Comparison of ENCODE assay signal across 25 mouse cellular contexts in the genomic region with DNA sequence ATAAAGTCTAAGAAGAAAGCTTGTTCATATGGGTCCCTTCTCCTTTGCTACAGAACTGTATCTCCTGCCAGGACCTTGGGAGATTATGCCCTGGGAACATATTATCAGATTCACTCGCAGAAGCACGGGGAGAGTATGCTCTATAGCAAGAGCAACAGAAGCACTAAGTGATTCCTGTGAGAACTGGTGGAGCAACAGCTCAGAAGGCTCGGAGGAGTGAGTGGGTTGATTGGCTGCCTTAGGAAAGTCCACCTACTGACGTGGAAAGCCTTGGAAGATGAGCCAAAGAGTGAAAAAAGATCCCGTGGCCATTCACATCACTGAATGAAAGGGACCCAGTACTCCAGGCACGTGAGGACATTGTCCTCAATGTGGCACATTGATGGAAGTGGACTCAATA. TPM values are rescaled to one million over a fixed set of nuclear protein-coding genes. Genes with fewer than 3 reads are reported as not detected.
DNase-seq lines count a peak whose midpoint lies in the region; ATAC-seq and TF ChIP-seq lines count a peak whose summit lies in the region.
"Had no signal": no experiment of that assay in that cellular context is flagged by ENCODE, and none has a peak within 500 bp of the region (broad histone marks: within the 10 kb centered on the region; RNA-seq: fewer than 3 reads in every experiment).

No protein-coding gene starts in this region.

- ATAC-seq in forebrain, postnatal 0 days = no peak
- ATAC-seq in intestine, postnatal 0 days = no peak
- ATAC-seq: CD4-positive, CD25-positive, alpha-beta regulatory T cell, adult 4 months; forebrain, embryonic 15.5 days had no signal

- no peaks in the 10 kb centered on the region for H3K4me1 ChIP-seq in forebrain, postnatal 0 days (ENCODE audit: insufficient read depth)
- H3K4me1 ChIP-seq in intestine, postnatal 0 days (replicated peaks; ENCODE audit: control insufficient read depth, insufficient read depth, low read length) = no peaks in the 10 kb centered on the region
- H3K4me1 ChIP-seq: hindbrain, embryonic 15.5 days had no signal

- no peak overlapping the region for H3K4me2 ChIP-seq in forebrain, postnatal 0 days (ENCODE audit: low read depth)
- no peak overlapping the region for H3K4me2 ChIP-seq in intestine, postnatal 0 days (replicated peaks; ENCODE audit: low read depth)
- H3K4me2 ChIP-seq: embryonic facial prominence, embryonic 13.5 days; forebrain, embryonic 12.5 days; forebrain, embryonic 15.5 days; heart, embryonic 11.5 days; hindbrain, embryonic 12.5 days; hindbrain, embryonic 15.5 days had no signal

- TF ChIP-seq CTCF in forebrain, postnatal 0 days (IDR thresholded peaks at IDR 0.05; ENCODE audit: low read depth) = no peak
- TF ChIP-seq CTCF in intestine, postnatal 0 days (IDR thresholded peaks at IDR 0.05; ENCODE audit: low read depth) = no peak

- WGBS in forebrain, postnatal 0 days = 84% methylated on average over 6 of the region's 6 CpGs
- WGBS in intestine, postnatal 0 days = 71% methylated on average over 6 of the region's 6 CpGs

- H3K9ac ChIP-seq in forebrain, postnatal 0 days = no peak overlapping the region
- no peak overlapping the region for H3K9ac ChIP-seq in intestine, postnatal 0 days (ENCODE audit: low read depth, low read length)
- H3K9ac ChIP-seq: embryonic facial prominence, embryonic 13.5 days; forebrain, embryonic 12.5 days; forebrain, embryonic 15.5 days; hindbrain, embryonic 12.5 days; hindbrain, embryonic 15.5 days had no signal

- H3K36me3 ChIP-seq in forebrain, postnatal 0 days (ENCODE audit: insufficient read depth) = no peaks in the 10 kb centered on the region
- H3K36me3 ChIP-seq in intestine, postnatal 0 days (ENCODE audit: control insufficient read depth, insufficient read depth) = no peaks in the 10 kb centered on the region
- H3K36me3 ChIP-seq: embryonic facial prominence, embryonic 10.5 days; embryonic facial prominence, embryonic 13.5 days; forebrain, embryonic 12.5 days; forebrain, embryonic 15.5 days; hindbrain, embryonic 12.5 days; hindbrain, embryonic 15.5 days had no signal

- no peaks in the 10 kb centered on the region for H3K9me3 ChIP-seq in forebrain, postnatal 0 days (ENCODE audit: low read length)
- H3K9me3 ChIP-seq in intestine, postnatal 0 days (ENCODE audit: control insufficient read depth) = no peaks in the 10 kb centered on the region
- H3K9me3 ChIP-seq: embryonic facial prominence, embryonic 10.5 days; embryonic facial prominence, embryonic 13.5 days; forebrain, embryonic 12.5 days; forebrain, embryonic 15.5 days; hindbrain, embryonic 12.5 days; hindbrain, embryonic 15.5 days had no signal

- intact Hi-C loops in left cerebral cortex, postnatal 36 days (cut with DNase I) = no loop called here
- intact Hi-C loops in left cerebral cortex, postnatal 10 days (cut with DNase I) = no loop called here

- H3K4me3 ChIP-seq in forebrain, postnatal 0 days (ENCODE audit: low read depth, low read length) = no peak overlapping the region
- no peak overlapping the region for H3K4me3 ChIP-seq in intestine, postnatal 0 days (ENCODE audit: low read depth, low read length)
- H3K4me3 ChIP-seq: embryonic facial prominence, embryonic 10.5 days; embryonic facial prominence, embryonic 13.5 days; erythroblast, embryonic 14.5 days; forebrain, embryonic 12.5 days; forebrain, embryonic 15.5 days; hindbrain, embryonic 12.5 days; hindbrain, embryonic 15.5 days had no signal

- no peaks in the 10 kb centered on the region for H3K27me3 ChIP-seq in forebrain, postnatal 0 days (ENCODE audit: insufficient read depth, low read length)
- H3K27me3 ChIP-seq in intestine, postnatal 0 days (replicated peaks; ENCODE audit: control insufficient read depth, insufficient read depth, low read length) = no peaks in the 10 kb centered on the region
- H3K27me3 ChIP-seq: forebrain, embryonic 12.5 days; forebrain, embryonic 15.5 days; hindbrain, embryonic 12.5 days; hindbrain, embryonic 15.5 days had no signal

- no peak overlapping the region for H3K27ac ChIP-seq in forebrain, postnatal 0 days (ENCODE audit: low read depth, low read length)
- H3K27ac ChIP-seq in intestine, postnatal 0 days (ENCODE audit: low read depth, low read length) = no peak overlapping the region
- H3K27ac ChIP-seq: embryonic facial prominence, embryonic 10.5 days; embryonic facial prominence, embryonic 13.5 days; forebrain, embryonic 12.5 days; forebrain, embryonic 15.5 days; hindbrain, embryonic 12.5 days; hindbrain, embryonic 15.5 days had no signal

- DNase-seq in layer of hippocampus, adult 9-11 months = peak; percentile 15
- DNase-seq in layer of hippocampus, postnatal 36 days = no peak
- peak; percentile 49 to 57 for DNase-seq in left cerebral cortex, postnatal 36 days (ENCODE audit: low spot score in 2 of 2)
- no peak for DNase-seq in left cerebral cortex, postnatal 10 days (ENCODE audit: extremely low spot score in 1 of 2, low spot score in 2 of 2)
- DNase-seq in brain, adult 2 months (ENCODE audit: low read depth, low spot score) = peak; percentile 73
- peak; percentile 39 for DNase-seq in right cerebral cortex, postnatal 25 days
- DNase-seq in forebrain, postnatal 0 days = no peak
- DNase-seq: adrenal gland, adult 2 months; adrenal gland, postnatal 14 days; cerebellum, adult 11-12 months; cerebellum, adult 8-10 months; cerebellum, postnatal 10 days; cerebellum, postnatal 36 days; embryo, embryonic 11 days; gastrocnemius, postnatal 25 days had no signal

RNA-seq across cellular contexts. Expression of a gene that starts 37.0 kb away (rescaled TPM):
- total RNA-seq in layer of hippocampus, postnatal 36 days (2021) = 100 to 1,000 TPM; 565 to 581 TPM
- 100 to 1,000 TPM; 354 to 392 TPM for total RNA-seq in left cerebral cortex, postnatal 36 days (2021)
- total RNA-seq in left cerebral cortex, postnatal 10 days (2021) = 100 to 1,000 TPM; 464 to 529 TPM
- total RNA-seq in forebrain, postnatal 0 days (2014; rRNA removed) = 301 and 445 TPM in 2 replicates
- 88.6 and 138 TPM in 2 replicates for polyA plus RNA-seq in forebrain, postnatal 0 days (2015; fragmentation: Nextera tagmentation; extraction: Ambion mirVana)
- 2.5 and 3.1 TPM in 2 replicates for polyA plus RNA-seq in intestine, postnatal 0 days (2015; fragmentation: Nextera tagmentation; extraction: Ambion mirVana)

Comparison
In these comparisons a context has a peak if more than half of its experiments do, and no peak if none do; other contexts are left out.
1. DNase-seq: peak in layer of hippocampus, adult 9-11 months (single experiment), left cerebral cortex, postnatal 36 days (2 of 2), brain, adult 2 months (single experiment) and right cerebral cortex, postnatal 25 days (single experiment); none in layer of hippocampus, postnatal 36 days (0 of 2), left cerebral cortex, postnatal 10 days (0 of 2) and forebrain, postnatal 0 days (single experiment).